In the genomic region with DNA sequence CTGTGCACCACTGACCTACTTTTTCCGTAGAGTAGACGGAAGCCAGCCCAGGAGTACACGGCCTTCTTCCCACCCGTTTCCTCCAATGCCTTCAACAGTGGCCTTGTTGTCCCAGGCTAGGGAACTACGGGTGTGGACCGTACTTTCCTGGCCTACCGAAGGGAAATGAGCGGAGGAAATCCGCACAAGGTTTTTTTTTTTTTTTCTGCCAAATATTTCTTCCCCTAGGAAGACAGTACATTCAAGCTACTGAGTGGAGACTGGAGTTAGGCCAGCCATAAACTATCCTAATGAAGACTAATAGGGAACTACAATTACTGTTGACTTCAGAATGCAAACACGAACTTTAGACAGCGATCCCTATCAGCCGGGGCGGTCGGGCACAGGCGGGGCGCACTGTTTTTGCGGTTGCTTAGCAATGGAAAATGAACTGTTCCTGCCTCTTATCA, we compare ENCODE assay signal across 8 mouse cellular contexts.
A peak's percentile ranks its signal among the peaks of the same experiment; 100 is the strongest.
DNase-seq lines count a peak whose midpoint lies in the region; ATAC-seq and TF ChIP-seq lines count a peak whose summit lies in the region.

No protein-coding gene starts in this region.

- peaks cover 7% of the 10 kb centered on the region; the same call in 1 of the 2 replicates for H3K4me1 ChIP-seq in intestine, postnatal 0 days (replicated peaks; ENCODE audit: control insufficient read depth, insufficient read depth, low read length)
- H3K4me1 ChIP-seq in liver, embryonic 16.5 days (ENCODE audit: control insufficient read depth, low read depth, low read length): no peaks in the 10 kb centered on the region; the same call in 1 of the 2 replicates

- peak; percentile 29; the same call in 1 of the 2 replicates for ATAC-seq in cerebellum, adult (ENCODE audit: insufficient number of reproducible peaks, low FRiP score, low TSS enrichment)
- ATAC-seq in intestine, postnatal 0 days: peak; percentile 88
- peak; percentile 78 for ATAC-seq in liver, embryonic 16.5 days (ENCODE audit: low read depth)
- no peak for ATAC-seq in megakaryocyte progenitor cell, adult 5-6 weeks (replicated peaks; ENCODE audit: poor library complexity)

- peak overlapping the region; percentile 82 for H3K27ac ChIP-seq in intestine, postnatal 0 days (ENCODE audit: low read depth, low read length)
- H3K27ac ChIP-seq in liver, embryonic 16.5 days (ENCODE audit: low read length): peak overlapping the region; percentile 46; the same call in 1 of the 2 replicates

- no peaks in the 10 kb centered on the region for H3K36me3 ChIP-seq in intestine, postnatal 0 days (ENCODE audit: control insufficient read depth, insufficient read depth)
- no peaks in the 10 kb centered on the region for H3K36me3 ChIP-seq in liver, embryonic 16.5 days (ENCODE audit: control insufficient read depth, insufficient read depth)

- DNase-seq in cerebellum, postnatal 4 days (ENCODE audit: low spot score in 2 of 2): no peak
- peak; percentile 8 for DNase-seq in R1 (ENCODE audit: low read depth, low spot score)
- no peak for DNase-seq in ovary, postnatal 14 days (ENCODE audit: low spot score)
- DNase-seq in embryo, embryonic 11 days: no peak

- TF ChIP-seq CTCF in intestine, postnatal 0 days (IDR thresholded peaks at IDR 0.05; ENCODE audit: low read depth): no peak

- H3K4me3 ChIP-seq in intestine, postnatal 0 days (ENCODE audit: low read depth, low read length): no peak overlapping the region
- no peak overlapping the region for H3K4me3 ChIP-seq in liver, embryonic 16.5 days (ENCODE audit: low read depth, low read length)

- no peaks in the 10 kb centered on the region for H3K27me3 ChIP-seq in intestine, postnatal 0 days (replicated peaks; ENCODE audit: control insufficient read depth, insufficient read depth, low read length)
- H3K27me3 ChIP-seq in liver, embryonic 16.5 days (ENCODE audit: control insufficient read depth, insufficient read depth, low read depth, low read length): no peaks in the 10 kb centered on the region

- peak overlapping the region; percentile 39 for H3K4me2 ChIP-seq in intestine, postnatal 0 days (replicated peaks; ENCODE audit: low read depth)
- H3K4me2 ChIP-seq in liver, embryonic 16.5 days (ENCODE audit: low read depth, low read length): no peak overlapping the region

- 35% methylated on average over 17 of the region's 17 CpGs for WGBS in intestine, postnatal 0 days
- WGBS in liver, embryonic 16.5 days (ENCODE audit: insufficient replicate concordance): 61% methylated on average over 17 of the region's 17 CpGs

- H3K9me3 ChIP-seq in intestine, postnatal 0 days (ENCODE audit: control insufficient read depth): no peaks in the 10 kb centered on the region
- H3K9me3 ChIP-seq in liver, embryonic 16.5 days (replicated peaks; ENCODE audit: control insufficient read depth, low read length): no peaks in the 10 kb centered on the region

- H3K9ac ChIP-seq in intestine, postnatal 0 days (ENCODE audit: low read depth, low read length): no peak overlapping the region
- H3K9ac ChIP-seq in liver, embryonic 16.5 days (ENCODE audit: low read depth, low read length): no peak overlapping the region
